Mouse (Mus musculus): ENCODE data around the gene Olfr1209. TPM values are rescaled to one million over a fixed set of nuclear protein-coding genes. Genes with fewer than 3 reads are reported as not detected.

Gene Olfr1209
- not detected for polyA plus RNA-seq (2017; shearing (Covaris generic))

DNA sequence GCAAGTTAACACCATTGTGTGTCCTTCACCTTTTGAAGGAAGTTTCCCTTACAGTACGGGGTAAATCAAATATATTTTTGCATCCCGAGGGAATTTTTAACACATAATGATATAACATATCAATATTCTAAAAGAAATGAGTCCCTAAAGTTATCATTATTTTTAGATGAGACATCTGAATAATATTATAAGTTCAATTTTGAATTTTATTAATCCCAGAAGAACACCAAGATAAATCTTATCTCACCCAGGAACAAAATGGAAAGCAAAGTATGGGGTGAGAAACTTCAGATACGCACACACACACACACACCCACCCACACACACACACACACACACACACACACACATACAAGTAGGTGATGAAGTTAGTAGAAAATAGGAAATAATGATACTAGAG, at the start of gene Olfr1209:
Olfr1209 (minus strand) TSS at position 101 of the 400 bp plus-strand sequence.

DNA sequence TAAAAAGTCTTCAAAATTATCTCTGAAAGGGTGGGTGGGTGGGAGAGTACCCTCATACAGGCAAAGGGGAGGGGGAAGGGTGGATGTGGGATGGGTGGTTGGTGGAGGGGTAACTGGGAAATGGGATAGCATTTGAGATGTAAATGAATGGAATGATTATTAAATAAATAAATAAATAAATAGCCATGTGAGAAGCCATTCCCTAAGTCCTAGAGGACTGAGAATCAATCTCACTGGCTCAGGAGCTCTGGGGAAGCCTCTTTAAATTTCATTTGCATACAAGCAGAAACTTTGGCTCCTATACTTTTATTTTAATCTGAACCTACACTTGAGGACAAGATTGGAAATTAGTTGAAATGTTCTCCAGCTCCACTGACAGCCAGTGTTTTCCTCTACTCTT, 38.7 kb upstream of the Olfr1209 start, which contains the start of gene Olfr1212:
Olfr1212 (plus strand) TSS at position 301 of the 400 bp plus-strand sequence.

DNA sequence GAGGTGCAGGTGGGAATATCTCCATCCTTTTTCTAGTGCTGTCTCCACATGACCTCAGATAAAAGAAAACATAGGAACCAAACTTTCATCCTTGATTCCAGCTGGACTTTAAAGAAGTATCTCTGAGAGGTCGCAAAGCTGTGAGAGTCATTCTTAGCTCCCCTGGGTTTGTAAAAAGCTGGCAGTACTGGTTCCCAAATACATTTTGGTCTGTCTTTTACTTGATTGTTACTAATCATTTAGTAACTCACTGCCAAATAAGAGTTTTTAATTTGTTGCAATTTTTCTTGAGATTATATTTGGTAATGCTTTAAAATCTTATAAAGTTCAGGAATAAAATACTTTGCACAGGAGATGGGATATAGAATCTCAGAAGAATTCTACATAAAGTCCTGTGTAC, 23.1 kb upstream of the Olfr1209 start, which contains the start of gene Olfr1211:
Olfr1211 (minus strand) TSS at position 101 of the 400 bp plus-strand sequence.

DNA sequence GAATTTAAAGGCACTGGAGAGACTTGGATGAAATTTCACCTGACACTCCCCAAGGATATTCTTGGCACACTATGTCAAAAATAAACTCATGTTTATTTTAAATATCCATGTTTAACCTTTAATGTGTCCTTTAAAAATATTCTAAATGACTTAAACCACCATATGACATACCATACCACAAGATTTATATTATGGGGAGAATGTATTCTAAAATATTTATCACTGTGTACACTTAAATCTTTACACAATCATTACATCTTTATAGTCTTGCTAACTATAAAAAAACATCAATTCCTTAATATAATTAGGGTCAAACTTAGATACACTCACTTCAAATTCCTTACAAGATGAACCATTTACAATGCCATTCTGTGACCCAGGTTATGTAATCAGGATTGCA, 12.7 kb downstream of the Olfr1209 start, which contains the start of gene Olfr1208:
Olfr1208 (minus strand) TSS at position 101 of the 400 bp plus-strand sequence.

DNA sequence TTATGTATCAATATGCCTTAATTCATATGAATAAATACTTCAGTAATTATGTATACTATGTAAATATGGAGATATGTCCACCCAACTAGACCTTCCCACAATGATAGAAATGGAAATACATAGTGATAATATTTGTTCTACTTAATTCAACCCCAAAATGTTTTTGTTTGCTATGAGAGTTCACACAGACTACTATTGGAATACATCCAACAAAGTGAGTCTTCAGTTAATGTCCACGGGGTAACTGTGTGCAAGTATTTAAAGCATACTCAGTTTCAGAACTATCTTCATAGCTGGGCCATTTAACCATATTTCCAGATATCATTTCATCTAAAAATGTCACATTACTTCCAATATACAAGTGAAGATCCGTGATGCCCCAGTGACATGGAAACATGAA, 52.0 kb downstream of the Olfr1209 start, which contains the start of gene Olfr1206:
Olfr1206 (plus strand) TSS at position 301 of the 400 bp plus-strand sequence.

Other genes with a start within 250 kb of the Olfr1209 start
- not detected for gene Olfr1193, start 239.5 kb downstream of the Olfr1209 start, polyA plus RNA-seq (2017; shearing (Covaris generic))
- 0.40 TPM for gene Olfr1195, start 226.0 kb downstream of the Olfr1209 start, polyA plus RNA-seq (2017; shearing (Covaris generic))
- not detected for gene Olfr1196, start 210.6 kb downstream of the Olfr1209 start, polyA plus RNA-seq (2017; shearing (Covaris generic))
- gene Olfr1197, start 182.8 kb downstream of the Olfr1209 start, polyA plus RNA-seq (2017; shearing (Covaris generic)), result not detected
- gene Olfr1198, start 163.8 kb downstream of the Olfr1209 start, polyA plus RNA-seq (2017; shearing (Covaris generic)), result not detected
- not detected for gene Olfr1199, start 154.7 kb downstream of the Olfr1209 start, polyA plus RNA-seq (2017; shearing (Covaris generic))
- not detected for gene Olfr1200, start 144.7 kb downstream of the Olfr1209 start, polyA plus RNA-seq (2017; shearing (Covaris generic))
- not detected for gene Olfr1201, start 122.1 kb downstream of the Olfr1209 start, polyA plus RNA-seq (2017; shearing (Covaris generic))
- not detected for gene Olfr1202, start 100.7 kb downstream of the Olfr1209 start, polyA plus RNA-seq (2017; shearing (Covaris generic))
- 0.05 TPM for gene Olfr1205, start 85.4 kb downstream of the Olfr1209 start, polyA plus RNA-seq (2017; shearing (Covaris generic))
- gene Olfr1204, start 65.9 kb downstream of the Olfr1209 start, polyA plus RNA-seq (2017; shearing (Covaris generic)), result not detected
- gene Olfr1206, start 51.9 kb downstream of the Olfr1209 start, polyA plus RNA-seq (2017; shearing (Covaris generic)), result not detected
- gene Olfr1208, start 12.8 kb downstream of the Olfr1209 start, polyA plus RNA-seq (2017; shearing (Covaris generic)), result 0.12 TPM
- gene Olfr1211, start 23.0 kb upstream of the Olfr1209 start, polyA plus RNA-seq (2017; shearing (Covaris generic)), result not detected
- not detected for gene Olfr1212, start 38.8 kb upstream of the Olfr1209 start, polyA plus RNA-seq (2017; shearing (Covaris generic))
- not detected for gene Gm13762, start 65.1 kb upstream of the Olfr1209 start, polyA plus RNA-seq (2017; shearing (Covaris generic))
- gene Olfr1214, start 77.5 kb upstream of the Olfr1209 start, polyA plus RNA-seq (2017; shearing (Covaris generic)), result not detected
- gene Olfr1215, start 91.8 kb upstream of the Olfr1209 start, polyA plus RNA-seq (2017; shearing (Covaris generic)), result 0.17 TPM
- gene Olfr1216, start 103.2 kb upstream of the Olfr1209 start, polyA plus RNA-seq (2017; shearing (Covaris generic)), result not detected
- 0.21 TPM for gene Olfr1217, start 116.9 kb upstream of the Olfr1209 start, polyA plus RNA-seq (2017; shearing (Covaris generic))
- gene Olfr1218, start 146.0 kb upstream of the Olfr1209 start, polyA plus RNA-seq (2017; shearing (Covaris generic)), result not detected
- gene Olfr1219, start 168.4 kb upstream of the Olfr1209 start, polyA plus RNA-seq (2017; shearing (Covaris generic)), result not detected
- 0.30 TPM for gene Olfr1220, start 191.7 kb upstream of the Olfr1209 start, polyA plus RNA-seq (2017; shearing (Covaris generic))
- gene Olfr1221, start 202.1 kb upstream of the Olfr1209 start, polyA plus RNA-seq (2017; shearing (Covaris generic)), result not detected
- not detected for gene Olfr1222, start 217.9 kb upstream of the Olfr1209 start, polyA plus RNA-seq (2017; shearing (Covaris generic))
- not detected for gene Olfr1223, start 236.4 kb upstream of the Olfr1209 start, polyA plus RNA-seq (2017; shearing (Covaris generic))
- not detected for gene Olfr1224-ps1, start 248.9 kb upstream of the Olfr1209 start, polyA plus RNA-seq (2017; shearing (Covaris generic))

Measured in naive thymus-derived CD4-positive, alpha-beta T cell, adult 5 months (primary cell).